Mouse (Mus musculus) heart, adult 11 months (tissue): ENCODE results near the gene Draxin.
"Not testable (repeated sequence)": the region's sequence is repeated elsewhere in the genome, so short reads cannot be mapped to it uniquely, and the experiment has no call there.

Source experiments
- DNase-seq: peaks from one replicate; pipeline ENCODE4 v3.0.0; 2022

The Draxin gene

GRCm38 (mm10) chr4:148130561-148131413 is at the start of gene Draxin:
Gene Draxin, minus strand, starts transcription at chr4:148130698.
- DNase-seq: peak; percentile 83

GRCm38 (mm10) chr4:148177716-148178115 is 47.2 kb upstream of the Draxin start:
- no peak for DNase-seq

- not testable (repeated sequence) for DNase-seq
Measured at GRCm38 (mm10) chr4:148176603-148177002, 46.1 kb upstream of the Draxin start.

GRCm38 (mm10) chr4:148174495-148174862 is 44.0 kb upstream of the Draxin start:
- no peak for DNase-seq

- no peak for DNase-seq
Measured at GRCm38 (mm10) chr4:148173811-148174494, 43.5 kb upstream of the Draxin start.

GRCm38 (mm10) chr4:148171261-148171660 is 40.8 kb upstream of the Draxin start:
- no peak for DNase-seq

GRCm38 (mm10) chr4:148170842-148171241 is 40.3 kb upstream of the Draxin start:
- DNase-seq: no peak

GRCm38 (mm10) chr4:148169586-148169985 is 39.1 kb upstream of the Draxin start:
- no peak for DNase-seq

GRCm38 (mm10) chr4:148168287-148168686 is 37.8 kb upstream of the Draxin start:
- DNase-seq: no peak

GRCm38 (mm10) chr4:148166986-148167385 is 36.5 kb upstream of the Draxin start:
- DNase-seq: peak; percentile 93

- DNase-seq: peak; percentile 91
Measured at GRCm38 (mm10) chr4:148166431-148166830, 35.9 kb upstream of the Draxin start.

- no peak for DNase-seq
Measured at GRCm38 (mm10) chr4:148165551-148165950, 35.1 kb upstream of the Draxin start.

- DNase-seq: peak; percentile 92
Measured at GRCm38 (mm10) chr4:148164461-148164860, 34.0 kb upstream of the Draxin start.

GRCm38 (mm10) chr4:148164002-148164439 is 33.5 kb upstream of the Draxin start:
- DNase-seq: peak; percentile 97

GRCm38 (mm10) chr4:148160436-148161390 is 30.2 kb upstream of the Draxin start, which contains the start of the genes Fbxo44 and Fbxo2:
Gene Fbxo44, minus strand, starts transcription at chr4:148160482.
Gene Fbxo2, plus strand, starts transcription at chr4:148160621.
- DNase-seq: no peak

GRCm38 (mm10) chr4:148159544-148160435 is 29.3 kb upstream of the Draxin start:
- DNase-seq: peak; percentile 99

GRCm38 (mm10) chr4:148158436-148159348 is 28.2 kb upstream of the Draxin start:
- peak; percentile 93 for DNase-seq

GRCm38 (mm10) chr4:148154982-148155381 is 24.5 kb upstream of the Draxin start:
- DNase-seq: no peak

GRCm38 (mm10) chr4:148154006-148154405 is 23.5 kb upstream of the Draxin start:
- no peak for DNase-seq

- DNase-seq: peak; percentile 92
Measured at GRCm38 (mm10) chr4:148152547-148152946, 22.0 kb upstream of the Draxin start.
